Mouse (Mus musculus) embryonic fibroblast, embryonic 13.5 days (primary cell): ENCODE data around the gene Cdh23.

Experiments
- CTCF ChIP-seq: IDR thresholded peaks from 2 replicates; pipeline ENCODE4 v1.5.1; 2011; ENCODE audit warnings: mild to moderate bottlenecking, control low read depth, low read length, moderate library complexity, borderline replicate concordance; ENCODE audit not compliant: insufficient read depth
- POLR2A ChIP-seq: IDR thresholded peaks from 2 replicates; pipeline ENCODE4 v1.6.1; 2011; ENCODE audit warnings: low read depth, mild to moderate bottlenecking, control low read depth, low read length, moderate library complexity

DNA sequence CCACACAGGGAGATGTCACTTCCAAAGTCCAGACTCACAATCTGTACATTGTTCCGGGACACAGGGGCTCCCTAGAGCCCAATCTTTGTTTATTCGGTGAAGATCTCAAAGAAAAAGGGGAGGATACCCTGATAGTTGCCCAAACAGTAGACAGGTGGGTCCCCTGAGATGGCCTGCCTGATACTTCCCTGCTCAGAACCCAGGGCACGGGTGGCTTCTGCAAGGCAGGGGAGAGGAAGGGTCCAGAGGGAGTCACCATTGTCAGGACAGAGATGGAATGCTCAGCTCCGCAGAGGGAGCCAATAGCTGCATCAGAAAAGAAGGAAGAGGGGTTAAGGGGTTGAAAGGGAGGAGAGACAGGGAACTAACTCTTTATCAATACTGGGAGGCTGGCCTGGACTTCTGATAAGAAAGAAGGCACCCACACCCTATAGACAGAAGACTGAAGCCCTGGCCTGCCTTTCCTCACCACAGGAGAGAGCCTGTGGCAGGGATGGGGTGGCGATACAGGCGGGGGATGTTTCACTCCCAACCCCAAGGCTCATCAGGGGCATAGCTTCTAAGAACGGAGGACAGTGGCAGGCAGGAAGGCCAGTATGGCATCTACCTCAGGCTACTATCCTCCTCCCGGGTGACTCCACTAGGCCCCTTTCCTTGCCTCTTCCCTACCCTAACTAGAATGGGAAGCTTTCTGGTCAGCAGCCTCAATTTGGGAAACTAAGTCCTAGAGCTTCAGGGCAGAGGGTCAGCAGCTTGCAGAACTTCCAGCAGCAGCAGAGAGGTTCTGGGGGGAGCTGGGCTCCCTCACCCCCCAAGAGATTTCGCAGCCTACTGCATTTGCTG lies 348.3 kb downstream of the Cdh23 start:
- TF ChIP-seq CTCF (no peak), POLR2A (no peak)
